Mouse (Mus musculus): ENCODE measurements around the gene Fgf22. TPM values are rescaled to one million over a fixed set of nuclear protein-coding genes. Genes with fewer than 3 reads are reported as not detected.

The Fgf22 gene
- total RNA-seq (2023): not detected in 2 replicates

GRCm38 (mm10) chr10:79754856-79755516 is at the start of gene Fgf22:
TSS of gene Fgf22 (plus strand) at chr10:79755076.

GRCm38 (mm10) chr10:79716254-79716987 is 38.5 kb upstream of the Fgf22 start, which contains the start of gene Hcn2:
TSS of gene Hcn2 (plus strand) at chr10:79716634.

GRCm38 (mm10) chr10:79745898-79746773 is 8.7 kb upstream of the Fgf22 start, which contains the start of gene Polrmt:
TSS of gene Polrmt (minus strand) at chr10:79746581.

GRCm38 (mm10) chr10:79766508-79767325 is 11.8 kb downstream of the Fgf22 start, which contains the start of gene Rnf126:
TSS of gene Rnf126 (minus strand) at chr10:79766952.

GRCm38 (mm10) chr10:79777103-79777531 is 22.2 kb downstream of the Fgf22 start, which contains the start of gene Fstl3:
TSS of gene Fstl3 (plus strand) at chr10:79777272.

GRCm38 (mm10) chr10:79790861-79791260 is 36.0 kb downstream of the Fgf22 start, which contains the start of gene Prss57:
TSS of gene Prss57 (minus strand) at chr10:79790961.

GRCm38 (mm10) chr10:79793051-79793737 is 38.3 kb downstream of the Fgf22 start, which contains the start of gene Palm:
TSS of gene Palm (plus strand) at chr10:79793572.

Other genes starting within 250 kb of the Fgf22 start
- gene Plpp2, start 221.3 kb upstream of the Fgf22 start, total RNA-seq (2023): 3.0 and 4.0 TPM in 2 replicates
- gene Mier2, start 199.9 kb upstream of the Fgf22 start, total RNA-seq (2023): 7.8 and 8.8 TPM in 2 replicates
- not detected in 2 replicates for gene Theg, start 167.7 kb upstream of the Fgf22 start, total RNA-seq (2023)
- not detected in 2 replicates for gene C2cd4c, start 141.1 kb upstream of the Fgf22 start, total RNA-seq (2023)
- not detected in 2 replicates for gene Shc2, start 117.2 kb upstream of the Fgf22 start, total RNA-seq (2023)
- not detected in 2 replicates for gene Odf3l2, start 109.3 kb upstream of the Fgf22 start, total RNA-seq (2023)
- not detected in 2 replicates for gene Madcam1, start 90.5 kb upstream of the Fgf22 start, total RNA-seq (2023)
- gene Tpgs1, start 85.7 kb upstream of the Fgf22 start, total RNA-seq (2023): 16.1 and 19.4 TPM in 2 replicates
- 62.7 and 69.8 TPM in 2 replicates for gene Cdc34, start 72.9 kb upstream of the Fgf22 start, total RNA-seq (2023)
- gene Gzmm, start 66.1 kb upstream of the Fgf22 start, total RNA-seq (2023): 1.6 and 2.3 TPM in 2 replicates
- gene Bsg, start 50.6 kb upstream of the Fgf22 start, total RNA-seq (2023): 78.7 and 95.6 TPM in 2 replicates
- not detected in 2 replicates for gene Hcn2, start 38.4 kb upstream of the Fgf22 start, total RNA-seq (2023)
- 10.1 and 11.3 TPM in 2 replicates for gene Polrmt, start 8.5 kb upstream of the Fgf22 start, total RNA-seq (2023)
- 18.7 and 24.0 TPM in 2 replicates for gene Rnf126, start 11.9 kb downstream of the Fgf22 start, total RNA-seq (2023)
- 3.4 and 5.5 TPM in 2 replicates for gene Fstl3, start 22.2 kb downstream of the Fgf22 start, total RNA-seq (2023)
- gene Prss57, start 35.9 kb downstream of the Fgf22 start, total RNA-seq (2023): 15.8 and 16.6 TPM in 2 replicates
- 104 and 146 TPM in 2 replicates for gene Palm, start 38.5 kb downstream of the Fgf22 start, total RNA-seq (2023)
- gene Misp, start 65.9 kb downstream of the Fgf22 start, total RNA-seq (2023): 0.60 and 1.1 TPM in 2 replicates
- 224 and 230 TPM in 2 replicates for gene Ptbp1, start 99.4 kb downstream of the Fgf22 start, total RNA-seq (2023)
- gene Prtn3, start 119.4 kb downstream of the Fgf22 start, total RNA-seq (2023): 374 and 461 TPM in 2 replicates
- gene Plppr3, start 119.6 kb downstream of the Fgf22 start, total RNA-seq (2023): 21.5 and 22.3 TPM in 2 replicates
- gene Elane, start 131.2 kb downstream of the Fgf22 start, total RNA-seq (2023): 409 and 433 TPM in 2 replicates
- gene Cfd, start 135.8 kb downstream of the Fgf22 start, total RNA-seq (2023): not detected in 2 replicates
- gene Med16, start 153.8 kb downstream of the Fgf22 start, total RNA-seq (2023): 38.8 and 45.7 TPM in 2 replicates
- gene Gm26602, start 155.8 kb downstream of the Fgf22 start, total RNA-seq (2023): not detected in 2 replicates
- gene Kiss1r, start 161.9 kb downstream of the Fgf22 start, total RNA-seq (2023): 5.0 and 5.7 TPM in 2 replicates
- 563 and 732 TPM in 2 replicates for gene R3hdm4, start 166.1 kb downstream of the Fgf22 start, total RNA-seq (2023)
- 203 and 226 TPM in 2 replicates for gene Arid3a, start 172.0 kb downstream of the Fgf22 start, total RNA-seq (2023)
- 13.5 and 19.5 TPM in 2 replicates for gene Wdr18, start 205.1 kb downstream of the Fgf22 start, total RNA-seq (2023)
- gene Grin3b, start 215.6 kb downstream of the Fgf22 start, total RNA-seq (2023): 0.16 and 0.19 TPM in 2 replicates
- gene Tmem259, start 229.3 kb downstream of the Fgf22 start, total RNA-seq (2023): 65.1 and 75.1 TPM in 2 replicates
- 381 and 568 TPM in 2 replicates for gene Cnn2, start 233.5 kb downstream of the Fgf22 start, total RNA-seq (2023)
- 105 and 153 TPM in 2 replicates for gene Abca7, start 241.4 kb downstream of the Fgf22 start, total RNA-seq (2023)

All from neutrophil, adult 65 days (primary cell).